Mouse (Mus musculus): ENCODE data around the gene Serpinb3a. TPM values are rescaled to one million over a fixed set of nuclear protein-coding genes. Genes with fewer than 3 reads are reported as not detected.
"Not testable (repeated sequence)": the region's sequence is repeated elsewhere in the genome, so short reads cannot be mapped to it uniquely, and the experiment has no call there.

Serpinb3a gene
- polyA plus RNA-seq (2017; shearing (Covaris generic)): not detected

- no peak for ATAC-seq
These were observed at the start of gene Serpinb3a for GRCm38 (mm10) chr1:107052203-107052602. Serpinb3a (minus strand) TSS chr1:107052303.

- ATAC-seq: no peak
These were observed 46.3 kb upstream of the Serpinb3a start for GRCm38 (mm10) chr1:107098417-107098816.

DNA sequence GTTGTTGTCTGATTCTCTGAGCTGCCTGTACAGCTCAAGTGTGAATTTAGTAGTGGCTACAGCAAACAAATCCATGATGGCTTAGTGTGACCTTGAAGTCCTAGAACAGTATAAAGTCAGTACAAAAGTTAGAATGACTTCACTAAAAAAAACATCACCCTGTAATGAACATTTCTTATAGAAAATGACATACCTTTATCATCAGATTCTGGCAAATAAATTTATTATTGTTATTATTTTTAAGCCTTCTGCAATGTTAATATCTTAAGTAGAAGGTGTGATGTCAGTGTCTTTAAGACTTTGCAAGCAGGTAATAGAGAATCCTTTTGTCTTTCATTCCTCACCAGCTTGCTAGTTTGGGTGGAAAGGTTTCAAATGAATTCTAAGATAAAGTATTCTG is 31.3 kb upstream of the Serpinb3a start, which contains the start of gene Serpinb3d:
Serpinb3d (minus strand) TSS at position 101 of the 400 bp plus-strand sequence.
- no peak for ATAC-seq

GRCm38 (mm10) chr1:107034236-107034635 is 17.9 kb downstream of the Serpinb3a start:
- not testable (repeated sequence) for ATAC-seq

DNA sequence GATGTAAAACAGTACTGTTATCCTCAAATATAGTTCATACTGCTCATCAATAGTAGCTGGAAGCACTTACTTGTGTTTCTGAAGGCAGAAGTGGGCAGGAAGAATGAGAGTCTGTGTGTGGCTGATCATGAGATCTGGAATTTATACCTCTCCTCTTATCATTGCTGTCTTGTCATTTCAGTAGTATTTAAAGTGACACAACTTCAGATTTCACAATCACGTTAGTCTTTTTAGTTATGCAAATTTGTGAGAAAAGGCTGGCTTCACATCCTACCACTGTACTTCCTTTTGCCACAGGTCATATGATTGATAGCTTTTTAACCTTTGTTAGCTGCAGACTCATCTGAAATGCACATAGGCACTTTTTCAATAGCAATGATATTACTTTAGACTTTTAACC is 26.2 kb downstream of the Serpinb3a start:
- ATAC-seq: no peak

DNA sequence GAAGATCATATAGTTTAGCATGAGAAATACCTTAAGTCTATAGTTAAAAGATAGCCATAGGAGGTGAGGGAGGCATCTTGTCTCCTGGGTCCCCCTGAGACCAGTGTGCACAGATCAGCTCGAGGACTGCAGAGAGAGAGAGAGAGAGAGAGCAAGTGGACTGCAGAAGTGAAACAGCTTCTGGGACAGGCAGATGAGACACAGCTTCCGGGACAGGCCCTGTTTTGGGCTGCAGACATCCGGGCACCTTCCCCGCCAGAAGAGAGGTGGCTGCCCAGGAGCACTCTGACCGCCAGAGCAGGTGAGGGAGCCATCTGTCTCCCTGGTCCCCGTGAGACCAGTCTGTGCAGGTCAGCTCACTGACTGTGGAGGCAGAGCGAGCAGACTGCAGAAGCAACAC is 36.9 kb downstream of the Serpinb3a start:
- no peak for ATAC-seq

DNA sequence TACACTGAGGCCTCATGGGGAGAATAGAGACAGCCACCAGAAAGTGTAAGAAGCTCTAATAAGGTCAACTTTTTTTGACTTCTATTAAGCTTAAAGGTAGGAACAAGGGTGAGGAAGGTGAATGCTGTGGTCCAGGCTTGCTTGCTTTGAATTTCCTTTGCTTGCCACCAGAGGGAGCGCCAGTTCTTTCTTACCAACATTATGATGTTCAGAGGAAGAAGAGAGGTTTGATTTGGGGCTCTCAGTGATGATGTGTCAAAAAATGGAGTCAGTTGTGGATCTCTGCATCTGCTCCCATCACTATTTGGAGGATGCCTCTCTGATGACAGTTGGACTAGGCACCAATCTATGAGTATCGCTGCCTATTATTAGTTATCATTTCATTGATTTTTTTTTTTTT is 37.6 kb downstream of the Serpinb3a start:
- no peak for ATAC-seq

DNA sequence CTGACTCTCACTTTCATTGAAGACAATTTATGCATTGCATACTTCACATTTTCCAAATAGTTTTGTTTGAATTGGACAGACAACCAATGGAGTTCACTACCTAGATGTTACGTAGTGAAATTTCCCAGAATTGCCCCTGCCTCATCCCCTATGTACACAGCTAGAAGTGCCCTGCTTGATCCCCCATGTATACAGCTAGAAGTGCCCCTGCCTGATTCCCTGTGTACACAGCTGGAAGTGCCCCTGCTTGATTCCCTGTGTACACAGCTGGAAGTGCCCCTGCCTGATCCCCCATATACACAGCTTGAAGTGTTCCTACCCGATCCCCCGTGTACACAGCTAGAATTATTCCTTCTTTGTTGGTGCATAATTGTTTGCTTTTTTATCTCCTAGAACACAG is 45.8 kb downstream of the Serpinb3a start:
- no peak for ATAC-seq

DNA sequence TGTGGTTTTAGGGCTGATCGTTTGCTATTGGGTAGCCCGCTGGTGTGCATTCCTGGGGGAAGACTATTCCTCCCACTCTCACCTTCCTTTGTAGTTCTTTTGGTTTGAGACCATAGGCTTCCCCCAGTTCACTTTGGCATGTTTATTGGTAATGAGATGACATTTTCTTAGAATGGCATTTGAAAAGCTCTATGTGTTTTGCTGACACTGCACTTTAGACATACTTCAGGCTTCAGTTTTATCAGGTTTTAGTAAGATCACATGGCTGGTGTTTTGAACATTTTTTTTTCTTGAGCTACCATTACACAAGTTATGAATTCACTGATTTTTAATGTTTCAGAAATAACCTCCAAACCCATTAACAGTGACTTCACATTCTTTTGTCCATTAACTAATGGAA is 50.3 kb downstream of the Serpinb3a start:
- no peak for ATAC-seq

- no peak for ATAC-seq
These were observed 51.7 kb downstream of the Serpinb3a start for GRCm38 (mm10) chr1:107000424-107000823.

Other genes with a start within 250 kb of the Serpinb3a start
- not detected for gene Serpinb5, start 191.1 kb downstream of the Serpinb3a start, polyA plus RNA-seq (2017; shearing (Covaris generic))
- not detected for gene Serpinb12, start 117.9 kb downstream of the Serpinb3a start, polyA plus RNA-seq (2017; shearing (Covaris generic))
- gene Serpinb13, start 71.3 kb downstream of the Serpinb3a start, polyA plus RNA-seq (2017; shearing (Covaris generic)): not detected
- gene Serpinb3d, start 31.2 kb upstream of the Serpinb3a start, polyA plus RNA-seq (2017; shearing (Covaris generic)): not detected
- gene Serpinb3b, start 226.1 kb upstream of the Serpinb3a start, polyA plus RNA-seq (2017; shearing (Covaris generic)): not detected
- not detected for gene Serpinb3c, start 226.1 kb upstream of the Serpinb3a start, polyA plus RNA-seq (2017; shearing (Covaris generic))